In genomic region chr1:51594666-51595065, GRCm38 (mm10) we compare ENCODE assay signal across 19 mouse cellular contexts.
DNase-seq lines count a peak whose midpoint lies in the region; ATAC-seq lines count a peak whose summit lies in the region.
"Had no signal": no experiment of that assay in that cellular context is flagged by ENCODE, and none has a peak within 500 bp of the region (broad histone marks: within the 10 kb centered on the region; RNA-seq: fewer than 3 reads in every experiment).

No protein-coding gene starts in this region.

- H3K4me2 ChIP-seq in forebrain, embryonic 11.5 days (ENCODE audit: low read depth, low read length, severe bottlenecking) = no peak overlapping the region
- H3K4me2 ChIP-seq: embryonic facial prominence, embryonic 15.5 days; forebrain, embryonic 12.5 days; heart, embryonic 15.5 days; hindbrain, embryonic 14.5 days had no signal

- peak; percentile 49 for DNase-seq in 416B (ENCODE audit: low read depth)
- DNase-seq in limb, embryonic 10.5 days (ENCODE audit: low spot score) = no peak
- DNase-seq in naive thymus-derived CD4-positive, alpha-beta T cell, adult 2 months (ENCODE audit: low read depth) = peak; percentile 20
- no peak for DNase-seq in cerebellum, adult 8-10 months
- DNase-seq in forebrain, embryonic 11.5 days (ENCODE audit: low spot score) = no peak
- DNase-seq: adrenal gland, postnatal 14 days; B cell, adult 2 months; cerebellum, adult 11-12 months; embryo, embryonic 11 days; gastrocnemius, postnatal 10 days; heart, postnatal 14 days had no signal

- peak overlapping the region; percentile 36; the same call in 1 of the 2 replicates for H3K27ac ChIP-seq in limb, embryonic 10.5 days
- H3K27ac ChIP-seq in forebrain, embryonic 11.5 days (ENCODE audit: low read depth, low read length) = no peak overlapping the region
- H3K27ac ChIP-seq: embryonic facial prominence, embryonic 15.5 days; forebrain, embryonic 12.5 days; heart, embryonic 15.5 days; hindbrain, embryonic 10.5 days; hindbrain, embryonic 14.5 days had no signal

- H3K36me3 ChIP-seq in limb, embryonic 10.5 days = no peaks in the 10 kb centered on the region
- H3K36me3 ChIP-seq in forebrain, embryonic 11.5 days (ENCODE audit: control insufficient read depth, insufficient read depth, low read length) = no peaks in the 10 kb centered on the region
- H3K36me3 ChIP-seq: embryonic facial prominence, embryonic 15.5 days; forebrain, embryonic 12.5 days; heart, embryonic 15.5 days; hindbrain, embryonic 10.5 days had no signal

- ATAC-seq in common myeloid progenitor, adult 5-6 weeks (replicated peaks; ENCODE audit: low read depth, poor library complexity, severe bottlenecking) = peak; percentile 57
- ATAC-seq in forebrain, embryonic 11.5 days (replicated peaks; ENCODE audit: low FRiP score) = no peak
- ATAC-seq: forebrain, embryonic 16.5 days; intestine, postnatal 0 days had no signal

- no peaks in the 10 kb centered on the region for H3K9me3 ChIP-seq in limb, embryonic 10.5 days (replicated peaks)
- no peaks in the 10 kb centered on the region for H3K9me3 ChIP-seq in forebrain, embryonic 11.5 days (ENCODE audit: control insufficient read depth, low read length)
- H3K9me3 ChIP-seq: embryonic facial prominence, embryonic 15.5 days; forebrain, embryonic 12.5 days; heart, embryonic 15.5 days; hindbrain, embryonic 10.5 days had no signal

- 86% methylated on average over 4 of the region's 4 CpGs for WGBS in limb, embryonic 10.5 days
- 82% methylated on average over 4 of the region's 4 CpGs for WGBS in forebrain, embryonic 11.5 days

- no peak overlapping the region for H3K9ac ChIP-seq in forebrain, embryonic 11.5 days (ENCODE audit: low read length)
- H3K9ac ChIP-seq: embryonic facial prominence, embryonic 15.5 days; forebrain, embryonic 12.5 days; heart, embryonic 15.5 days; hindbrain, embryonic 14.5 days had no signal

- H3K4me1 ChIP-seq in limb, embryonic 10.5 days = peaks cover 26% of the 10 kb centered on the region
- no peaks in the 10 kb centered on the region for H3K4me1 ChIP-seq in forebrain, embryonic 11.5 days (replicated peaks; ENCODE audit: control insufficient read depth, insufficient read depth, low read length)
- H3K4me1 ChIP-seq: hindbrain, embryonic 10.5 days had no signal

- no peaks in the 10 kb centered on the region for H3K27me3 ChIP-seq in limb, embryonic 10.5 days (ENCODE audit: low read depth, poor library complexity, severe bottlenecking)
- no peaks in the 10 kb centered on the region for H3K27me3 ChIP-seq in forebrain, embryonic 11.5 days (ENCODE audit: control insufficient read depth, insufficient read depth, low read length)
- H3K27me3 ChIP-seq: embryonic facial prominence, embryonic 15.5 days; forebrain, embryonic 12.5 days; heart, embryonic 15.5 days had no signal

- H3K4me3 ChIP-seq in limb, embryonic 10.5 days = no peak overlapping the region
- H3K4me3 ChIP-seq in forebrain, embryonic 11.5 days (ENCODE audit: low read depth, low read length) = no peak overlapping the region
- H3K4me3 ChIP-seq: embryonic facial prominence, embryonic 15.5 days; forebrain, embryonic 12.5 days; heart, embryonic 15.5 days; hindbrain, embryonic 10.5 days had no signal

Comparison
In these comparisons a context has a peak if more than half of its experiments do, and no peak if none do; other contexts are left out.
1. DNase-seq: peak in 416B (single experiment) and naive thymus-derived CD4-positive, alpha-beta T cell, adult 2 months (single experiment); none in limb, embryonic 10.5 days (single experiment), cerebellum, adult 8-10 months (single experiment) and forebrain, embryonic 11.5 days (single experiment).